Mouse (Mus musculus) hindbrain, embryonic 14.5 days (tissue): ENCODE results near the gene Git1. TPM values are rescaled to one million over a fixed set of nuclear protein-coding genes. Genes with fewer than 3 reads are reported as not detected.
"Not testable (repeated sequence)": the region's sequence is repeated elsewhere in the genome, so short reads cannot be mapped to it uniquely, and the experiment has no call there.

Source experiments
- ATAC-seq: fragments of 200-750 bp; cut with Nextera tagmentation; 2 replicates; pipeline ENCODE4 v1.8.0; 2017; ENCODE audit warnings: moderate number of reproducible peaks, mild to moderate bottlenecking, moderate TSS enrichment, moderate library complexity; ENCODE audit not compliant: low FRiP score
- DNase-seq: peaks from one replicate; pipeline ENCODE4 v3.0.0-alpha.2; 2015; ENCODE audit warnings: low spot score
- H3K27ac ChIP-seq: fragments of 300-500 bp; sonication (generic); 2 replicates; pipeline ENCODE4 v1.5.1; 2014; ENCODE audit warnings: mild to moderate bottlenecking, moderate library complexity
- H3K27me3 ChIP-seq: fragments of 300-500 bp; sonication (generic); 2 replicates; pipeline ENCODE4 v1.6.1; 2014; ENCODE audit warnings: mild to moderate bottlenecking, low read length, mixed read lengths; ENCODE audit not compliant: control insufficient read depth, insufficient read depth
- H3K36me3 ChIP-seq: fragments of 300-500 bp; sonication (generic); replicated peaks from 2 replicates; pipeline ENCODE4 v1.6.1; 2014; ENCODE audit not compliant: control insufficient read depth, insufficient read depth
- H3K4me1 ChIP-seq: fragments of 300-500 bp; sonication (generic); replicated peaks from 2 replicates; pipeline ENCODE4 v1.6.1; 2014; ENCODE audit warnings: antibody characterized with exemption, low read length, mixed read lengths; ENCODE audit not compliant: control insufficient read depth, insufficient read depth
- H3K4me2 ChIP-seq: fragments of 300-500 bp; sonication (generic); replicated peaks from 2 replicates; pipeline ENCODE4 v1.6.1; 2014; ENCODE audit warnings: mild to moderate bottlenecking, moderate library complexity
- H3K4me3 ChIP-seq: fragments of 300-500 bp; sonication (generic); replicated peaks from 2 replicates; pipeline ENCODE4 v1.5.1; 2014; ENCODE audit warnings: mild to moderate bottlenecking, low read length
- H3K9ac ChIP-seq: fragments of 300-500 bp; sonication (generic); 2 replicates; pipeline ENCODE4 v1.6.1; 2014
- H3K9me3 ChIP-seq: fragments of 300-500 bp; sonication (generic); 2 replicates; pipeline ENCODE4 v1.6.1; 2016; ENCODE audit warnings: low read length; ENCODE audit not compliant: control insufficient read depth
- WGBS: fragments of 180-500 bp; shearing (Covaris S2); extraction: QIAGEN DNeasy Blood & Tissue Kit; methylation state at CpG from one replicate; pipeline ENCODE4 v1.1.7; 2014; 5-methylcytosine and 5-hydroxymethylcytosine counted together
- polyA plus RNA-seq: library from polyadenylated mRNA; unstranded; fragments of >200 nt; fragmentation: Nextera tagmentation; extraction: Ambion mirVana; gene quantifications from 2 replicates; pipeline ENCODE4 v1.2.1, GENCODE M21; 2014

Git1 gene
- polyA plus RNA-seq, 1 experiment from 2014 or later = 23.2 TPM

DNA sequence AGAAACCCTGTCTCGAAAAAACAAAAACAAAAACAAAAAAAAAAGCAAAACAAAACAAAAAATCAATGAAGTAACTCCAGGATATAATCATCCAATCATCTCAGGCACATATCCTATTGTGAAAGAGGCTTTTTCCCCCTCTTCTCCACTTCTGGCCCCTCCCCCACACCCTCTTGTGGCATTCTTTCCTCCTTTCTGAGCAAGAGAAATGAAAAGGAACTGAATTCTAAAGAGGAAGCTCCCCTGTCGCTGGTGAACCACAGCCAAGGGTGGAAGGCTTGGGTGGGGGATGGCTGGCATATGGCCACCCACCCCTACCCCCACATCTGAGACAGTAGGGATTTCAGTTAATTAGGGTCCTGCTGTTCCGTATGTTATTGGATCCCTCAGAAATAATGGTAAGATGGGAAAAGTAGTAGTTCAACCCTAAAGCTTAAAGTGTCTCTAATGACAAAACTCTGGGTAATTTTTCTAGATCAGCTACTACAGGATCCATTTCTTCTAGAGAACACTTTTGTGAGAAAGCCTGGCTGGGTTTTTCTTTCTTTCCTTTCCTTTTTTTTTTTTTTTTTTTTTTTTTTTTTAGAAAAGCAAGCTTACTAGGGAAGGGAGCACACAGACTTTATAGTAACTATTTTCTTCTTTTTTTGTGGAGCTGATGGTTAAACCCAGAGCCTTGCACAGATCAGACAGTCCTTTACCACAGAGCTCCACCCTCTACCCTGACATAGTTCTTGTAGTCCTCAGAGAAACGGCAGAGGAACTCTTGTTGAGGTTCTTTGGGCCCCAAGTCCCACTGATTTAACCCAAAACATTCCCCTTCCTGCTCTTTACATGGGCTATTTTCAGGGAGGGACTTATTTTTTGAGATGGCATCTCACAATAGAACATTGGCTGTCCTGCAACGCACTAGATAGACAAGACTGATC lies 27.5 kb downstream of the Git1 start:
- no peak overlapping the region for H3K4me2 ChIP-seq
- DNase-seq (no peak), ATAC-seq (no peak)
- H3K9ac ChIP-seq = no peak overlapping the region
- H3K4me3 ChIP-seq = no peak overlapping the region
- peaks cover 7% of the 10 kb centered on the region; the same call in 1 of the 2 replicates for H3K4me1 ChIP-seq
- WGBS = 43% methylated on average over 5 of the region's 5 CpGs
- H3K9me3 ChIP-seq = no peaks in the 10 kb centered on the region
- peaks cover 4% of the 10 kb centered on the region; the same call in 1 of the 2 replicates for H3K27me3 ChIP-seq
- no peak overlapping the region for H3K27ac ChIP-seq
- H3K36me3 ChIP-seq = no peaks in the 10 kb centered on the region

DNA sequence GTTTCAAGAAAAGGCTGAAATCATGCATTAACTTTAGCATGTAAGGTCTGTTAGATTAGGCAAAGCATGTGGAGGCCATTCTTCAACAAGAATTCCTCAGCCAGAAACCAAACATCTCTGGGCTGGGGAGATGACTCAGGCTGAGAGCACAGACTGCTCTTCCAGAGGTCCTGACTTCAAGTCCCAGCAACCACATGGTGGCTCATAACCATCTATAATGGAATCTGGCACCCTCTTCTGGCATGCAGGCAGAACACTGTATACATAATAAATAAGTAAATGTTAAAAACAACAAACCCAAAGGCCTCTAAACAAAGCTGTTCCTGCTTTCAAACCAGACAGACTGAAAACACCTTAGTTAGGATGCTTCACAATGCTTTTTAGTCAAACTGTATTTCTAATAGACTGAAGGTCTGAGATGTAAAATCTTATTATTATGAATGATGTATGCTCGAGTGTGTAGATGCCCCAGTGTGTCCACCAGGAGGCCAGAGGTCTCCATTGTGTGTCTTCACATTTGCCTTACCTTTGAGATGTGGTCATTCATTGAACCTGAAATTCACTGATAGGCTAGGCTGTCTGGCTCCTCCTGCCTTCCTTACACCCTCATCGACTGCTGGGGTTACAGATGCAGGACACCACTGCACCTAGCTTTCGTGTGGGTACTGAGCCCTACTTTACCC lies 32.6 kb downstream of the Git1 start:
- Histone ChIP-seq H3K4me1 (no peaks in the 10 kb centered on the region), H3K9ac (no peak overlapping the region), H3K9me3 (no peaks in the 10 kb centered on the region), H3K36me3 (0 out of 2 replicates have a peak, but pooled peaks cover 8% of the 10 kb centered on the region), H3K27ac (no peak overlapping the region), H3K4me3 (no peak overlapping the region), H3K27me3 (no peaks in the 10 kb centered on the region), H3K4me2 (no peak overlapping the region)
- ATAC-seq = no peak
- 83% methylated on average over 3 of the region's 3 CpGs for WGBS
- DNase-seq = no peak

DNA sequence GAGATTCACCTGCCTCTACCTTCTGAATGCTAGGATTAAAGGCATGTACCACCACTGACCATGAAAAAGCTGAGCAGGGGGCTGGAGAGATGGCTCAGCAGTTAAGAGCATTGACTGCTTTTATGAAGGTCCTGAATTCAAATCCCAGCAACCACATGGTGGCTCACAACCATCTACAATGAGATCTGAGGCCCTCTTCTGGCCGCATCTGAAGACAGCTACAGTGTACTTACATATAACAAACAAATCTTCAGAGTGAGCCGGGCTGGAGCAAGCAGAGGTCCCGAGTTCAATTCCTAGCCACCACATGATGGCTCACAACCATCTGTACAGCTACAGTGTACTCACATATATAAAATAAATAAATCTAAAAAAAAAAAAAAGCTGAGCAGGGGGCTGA lies 35.1 kb downstream of the Git1 start:
- peaks cover 19% of the 10 kb centered on the region; the same call in 1 of the 2 replicates for H3K36me3 ChIP-seq
- H3K27ac ChIP-seq, DNase-seq, H3K9ac ChIP-seq, H3K9me3 ChIP-seq, H3K27me3 ChIP-seq, H3K4me2 ChIP-seq, ATAC-seq, H3K4me1 ChIP-seq, H3K4me3 ChIP-seq: not testable (repeated sequence)
- WGBS = 93% methylated on average over 3 of the region's 3 CpGs

DNA sequence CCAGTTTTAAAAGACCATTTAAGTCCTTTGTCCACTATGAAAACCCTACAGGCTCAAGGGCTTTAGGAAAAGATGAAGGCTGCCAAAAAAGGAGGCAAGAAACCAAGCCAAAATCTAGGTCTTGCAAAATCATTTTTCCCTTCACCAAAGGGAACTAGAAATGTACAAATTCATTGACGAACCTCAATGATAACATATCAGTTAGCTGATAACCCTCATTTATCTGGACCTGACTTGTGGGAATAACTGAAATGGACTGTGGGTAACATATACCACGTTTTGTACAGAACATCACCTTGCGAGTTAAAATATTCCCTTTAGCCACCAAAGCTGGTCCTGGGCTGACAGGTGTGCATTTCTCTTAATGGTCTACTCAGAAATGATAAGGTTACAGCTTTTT lies 36.3 kb downstream of the Git1 start:
- no peak overlapping the region for H3K9ac ChIP-seq
- WGBS = 88% methylated on average over 3 of the region's 3 CpGs
- H3K4me2 ChIP-seq = no peak overlapping the region
- H3K4me1 ChIP-seq = no peaks in the 10 kb centered on the region
- peaks cover 26% of the 10 kb centered on the region for H3K36me3 ChIP-seq
- no peak overlapping the region for H3K27ac ChIP-seq
- no peak for DNase-seq
- H3K27me3 ChIP-seq = no peaks in the 10 kb centered on the region
- ATAC-seq = no peak
- no peaks in the 10 kb centered on the region for H3K9me3 ChIP-seq
- no peak overlapping the region for H3K4me3 ChIP-seq

DNA sequence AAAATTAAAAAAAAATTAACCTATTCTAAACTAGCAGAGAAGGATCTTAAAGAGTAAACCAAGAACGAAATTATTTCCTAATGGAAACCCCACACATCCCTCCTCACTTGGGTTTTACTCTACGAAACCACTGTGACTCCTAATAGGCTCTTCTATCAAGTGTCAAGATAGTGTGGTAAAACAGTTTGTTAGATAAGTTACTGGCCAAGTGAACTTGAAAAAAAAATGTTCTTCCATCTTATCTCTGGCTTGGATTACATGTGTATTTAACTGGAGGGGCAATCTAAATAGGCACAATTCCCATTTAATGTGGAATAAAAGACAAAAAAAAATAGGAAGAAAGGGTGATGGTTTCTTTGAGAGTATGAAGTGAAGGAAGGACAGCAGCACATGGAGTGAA lies 37.5 kb downstream of the Git1 start:
- WGBS = 92% methylated on average over 2 of the region's 2 CpGs
- H3K27me3 ChIP-seq = no peaks in the 10 kb centered on the region
- no peak overlapping the region for H3K4me2 ChIP-seq
- no peak overlapping the region for H3K4me3 ChIP-seq
- H3K9me3 ChIP-seq = no peaks in the 10 kb centered on the region
- no peaks in the 10 kb centered on the region for H3K4me1 ChIP-seq
- no peak overlapping the region for H3K27ac ChIP-seq
- DNase-seq (no peak), ATAC-seq (no peak)
- H3K9ac ChIP-seq = no peak overlapping the region
- peaks cover 35% of the 10 kb centered on the region for H3K36me3 ChIP-seq

DNA sequence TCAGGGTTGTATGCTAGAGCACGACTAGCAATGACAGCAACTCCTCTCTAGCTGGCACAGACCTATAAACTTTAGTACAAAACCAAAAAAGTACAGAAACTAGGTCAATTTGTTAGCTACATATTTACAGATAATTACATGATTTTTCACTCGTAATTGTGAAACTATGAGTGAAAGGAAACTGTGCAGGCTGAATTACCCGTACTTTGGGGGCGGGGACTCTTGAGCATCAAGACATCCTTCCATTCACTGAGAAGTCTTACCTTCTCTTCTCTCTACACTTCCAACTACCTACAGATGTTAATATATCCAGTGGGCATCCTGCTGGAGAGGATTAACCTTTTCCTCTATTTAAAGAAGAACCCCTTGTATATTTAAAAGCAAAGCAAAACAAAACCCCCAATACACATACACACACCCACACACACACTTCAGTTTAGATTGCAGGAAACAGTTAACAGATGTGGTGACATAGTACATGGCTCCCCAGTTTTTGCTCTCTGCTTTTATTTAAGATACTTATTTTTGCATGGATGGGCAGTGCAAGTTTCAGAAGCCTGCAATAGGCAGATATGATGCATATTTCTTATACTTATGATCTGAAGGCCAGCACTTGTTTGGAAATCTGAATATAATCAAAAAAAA lies 39.0 kb downstream of the Git1 start:
- WGBS = 92% methylated on average over 4 of the region's 4 CpGs

DNA sequence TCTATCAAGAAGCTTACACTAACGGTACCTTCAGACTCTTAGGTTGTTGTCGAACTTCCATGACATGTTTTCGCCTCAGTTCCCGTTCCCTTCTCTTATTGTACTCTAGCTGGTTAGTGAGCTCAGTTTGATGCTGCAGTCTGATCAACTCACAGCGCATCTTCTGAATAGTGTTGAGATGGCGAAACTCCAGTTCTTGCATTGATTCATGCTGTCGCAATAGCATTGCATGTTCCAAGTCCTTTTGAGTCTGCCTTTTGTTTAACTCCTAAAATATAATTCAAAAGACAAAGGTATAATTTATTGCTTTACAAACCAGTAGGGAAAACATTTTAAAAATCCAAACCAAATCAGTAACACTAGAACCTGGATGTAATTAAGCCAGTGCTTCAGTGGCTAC lies 51.9 kb downstream of the Git1 start:
- Histone ChIP-seq H3K27me3 (no peaks in the 10 kb centered on the region), H3K4me3 (no peak overlapping the region), H3K9me3 (no peaks in the 10 kb centered on the region), H3K4me2 (no peak overlapping the region), H3K27ac (no peak overlapping the region), H3K36me3 (peaks cover 92% of the 10 kb centered on the region), H3K4me1 (no peaks in the 10 kb centered on the region), H3K9ac (no peak overlapping the region)
- WGBS = 96% methylated on average over 7 of the region's 7 CpGs
- no peak for DNase-seq
- ATAC-seq = no peak

More for the DNA sequence above, 39.0 kb downstream of the Git1 start:
- Histone ChIP-seq H3K4me3 (no peak overlapping the region), H3K27me3 (no peaks in the 10 kb centered on the region), H3K9me3 (no peaks in the 10 kb centered on the region), H3K4me2 (no peak overlapping the region), H3K9ac (no peak overlapping the region), H3K4me1 (no peaks in the 10 kb centered on the region), H3K27ac (no peak overlapping the region), H3K36me3 (peaks cover 49% of the 10 kb centered on the region)
- no peak for ATAC-seq
- no peak for DNase-seq
